Mouse (Mus musculus) Muller cell, postnatal 12 days (primary cell): ENCODE data around the gene Olfr239.
"Not testable (repeated sequence)": the region's sequence is repeated elsewhere in the genome, so short reads cannot be mapped to it uniquely, and the experiment has no call there.

Source experiments
- DNase-seq: peaks from one replicate; pipeline ENCODE4 v3.0.0-alpha.2; 2015; ENCODE audit errors: inconsistent ontology term

Olfr239 gene

GRCm38 (mm10) chr17:33191002-33191401 is at the start of gene Olfr239:
Gene Olfr239, plus strand, starts transcription at chr17:33191302.
- DNase-seq: not testable (repeated sequence)

GRCm38 (mm10) chr17:33168147-33168546 is 23.0 kb upstream of the Olfr239 start, which contains the start of gene Olfr55:
Gene Olfr55, plus strand, starts transcription at chr17:33168447.
- DNase-seq: not testable (repeated sequence)

- no peak for DNase-seq
Measured at GRCm38 (mm10) chr17:33221590-33221989, 30.5 kb downstream of the Olfr239 start, which contains the start of gene Olfr1564. Gene Olfr1564, minus strand, starts transcription at chr17:33221690.

GRCm38 (mm10) chr17:33236646-33237045 is 45.5 kb downstream of the Olfr239 start:
- DNase-seq: not testable (repeated sequence)
